Mouse (Mus musculus): ENCODE results near the gene Nrf1. TPM values are rescaled to one million over a fixed set of nuclear protein-coding genes. Genes with fewer than 3 reads are reported as not detected.

Gene Nrf1
- polyA plus RNA-seq, 1 experiment from 2014 or later = 32.9 TPM

DNA sequence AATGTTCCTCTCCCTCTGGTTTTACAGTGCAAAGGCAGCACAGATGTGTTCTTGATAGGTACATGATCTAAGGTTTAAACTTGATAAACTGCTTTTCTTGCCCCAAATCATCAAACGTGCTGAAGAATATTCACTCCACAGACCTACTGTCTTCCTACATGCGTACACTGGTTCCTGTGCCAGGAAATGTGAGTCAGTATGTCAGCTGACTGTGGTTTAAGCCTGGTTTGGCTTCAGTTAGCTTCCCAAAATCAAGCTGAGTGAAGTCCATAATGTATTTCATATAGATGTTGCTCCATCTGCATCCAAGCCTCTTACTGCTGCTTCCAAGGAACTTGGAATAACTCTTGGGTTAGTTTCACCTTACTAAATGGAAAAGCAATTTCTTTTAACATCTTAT lies 66.3 kb downstream of the Nrf1 start:
- Histone ChIP-seq H3K4me2 (no peak overlapping the region), H3K27ac (replicated peaks) (no peak overlapping the region), H3K4me1 (peaks cover under 1% of the 10 kb centered on the region; the same call in 1 of the 2 replicates), H3K9me3 (no peaks in the 10 kb centered on the region), H3K9ac (no peak overlapping the region), H3K4me3 (no peak overlapping the region), H3K36me3 (peaks cover 89% of the 10 kb centered on the region), H3K27me3 (replicated peaks) (no peaks in the 10 kb centered on the region)
- WGBS = 76% methylated on average over 2 of the region's 2 CpGs
- ATAC-seq (ENCODE audit: extremely low read depth, insufficient number of reproducible peaks, low FRiP score, low TSS enrichment) = no peak

GRCm38 (mm10) chr6:30121152-30121551 lies 73.4 kb downstream of the Nrf1 start:
- no peak for ATAC-seq (ENCODE audit: extremely low read depth, insufficient number of reproducible peaks, low FRiP score, low TSS enrichment)
- whole genome bisulfite sequencing = 82% methylated on average over 2 of the region's 2 CpGs
- peaks cover 89% of the 10 kb centered on the region for H3K36me3 ChIP-seq

DNA sequence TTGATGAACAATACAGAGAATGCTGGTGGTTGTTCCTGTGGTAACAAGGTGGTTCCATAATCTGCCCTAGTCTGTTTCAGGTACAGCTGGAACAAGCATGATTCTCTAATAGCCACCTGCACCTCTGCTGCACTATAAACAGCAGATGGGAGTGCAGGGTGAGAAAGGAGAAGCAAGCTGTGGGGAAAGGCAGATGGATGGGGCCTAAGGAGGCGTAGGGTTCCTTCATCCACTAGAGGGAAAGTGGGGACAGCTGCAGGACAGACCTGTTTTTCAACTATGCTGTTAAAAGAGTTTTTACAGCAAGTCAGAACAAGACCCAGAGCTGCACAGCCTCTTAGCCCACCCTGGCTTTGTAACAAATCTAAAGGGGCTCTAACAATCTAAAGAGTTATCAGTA lies 73.8 kb downstream of the Nrf1 start:
- peaks cover 89% of the 10 kb centered on the region for H3K36me3 ChIP-seq
- 97% methylated on average over 1 of the region's 1 CpGs for WGBS
- no peak for ATAC-seq (ENCODE audit: extremely low read depth, insufficient number of reproducible peaks, low FRiP score, low TSS enrichment)

More at GRCm38 (mm10) chr6:30121152-30121551, 73.4 kb downstream of the Nrf1 start:
- no peak overlapping the region for H3K4me2 ChIP-seq
- H3K27me3 ChIP-seq (replicated peaks) = no peaks in the 10 kb centered on the region
- peaks cover 4% of the 10 kb centered on the region; the same call in 1 of the 2 replicates for H3K4me1 ChIP-seq
- no peak overlapping the region for H3K4me3 ChIP-seq
- H3K9me3 ChIP-seq = no peaks in the 10 kb centered on the region
- no peak overlapping the region for H3K27ac ChIP-seq (replicated peaks)
- H3K9ac ChIP-seq = no peak overlapping the region

GRCm38 (mm10) chr6:30123391-30123790 lies 75.6 kb downstream of the Nrf1 start:
- Histone ChIP-seq H3K27ac (replicated peaks) (no peak overlapping the region), H3K36me3 (peaks cover 90% of the 10 kb centered on the region), H3K4me1 (peaks cover 4% of the 10 kb centered on the region; the same call in 1 of the 2 replicates), H3K27me3 (replicated peaks) (no peaks in the 10 kb centered on the region), H3K4me2 (no peak overlapping the region), H3K4me3 (no peak overlapping the region), H3K9me3 (no peaks in the 10 kb centered on the region), H3K9ac (no peak overlapping the region)
- no peak for ATAC-seq (ENCODE audit: extremely low read depth, insufficient number of reproducible peaks, low FRiP score, low TSS enrichment)
- 75% methylated on average over 1 of the region's 1 CpGs for whole genome bisulfite sequencing

More for the DNA sequence above, 73.8 kb downstream of the Nrf1 start:
- Histone ChIP-seq H3K4me2 (no peak overlapping the region), H3K4me1 (peaks cover 4% of the 10 kb centered on the region; the same call in 1 of the 2 replicates), H3K27me3 (replicated peaks) (no peaks in the 10 kb centered on the region), H3K9ac (no peak overlapping the region), H3K4me3 (no peak overlapping the region), H3K9me3 (no peaks in the 10 kb centered on the region), H3K27ac (replicated peaks) (no peak overlapping the region)

DNA sequence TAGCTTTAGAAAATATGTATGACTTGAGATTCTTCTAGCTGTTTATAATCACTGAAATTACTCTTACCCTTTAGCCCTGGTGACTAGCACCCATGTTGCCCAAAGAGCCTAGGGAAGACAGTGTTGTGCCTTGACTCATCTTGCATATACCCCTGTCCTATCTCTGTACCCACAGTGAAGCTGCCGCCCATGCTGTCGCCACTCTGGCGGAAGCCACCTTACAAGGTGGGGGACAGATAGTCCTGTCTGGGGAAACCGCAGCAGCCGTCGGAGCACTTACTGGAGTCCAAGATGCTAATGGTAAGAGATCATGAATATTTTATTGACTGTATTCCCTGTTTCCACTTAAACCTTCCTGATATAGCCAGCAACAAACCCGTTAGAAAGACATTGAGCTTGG lies 78.3 kb downstream of the Nrf1 start:
- no peak for ATAC-seq (ENCODE audit: extremely low read depth, insufficient number of reproducible peaks, low FRiP score, low TSS enrichment)
- peaks cover 82% of the 10 kb centered on the region for H3K36me3 ChIP-seq
- no peaks in the 10 kb centered on the region for H3K27me3 ChIP-seq (replicated peaks)
- no peaks in the 10 kb centered on the region for H3K4me1 ChIP-seq
- WGBS = 84% methylated on average over 7 of the region's 7 CpGs
- H3K9ac ChIP-seq = no peak overlapping the region
- no peak overlapping the region for H3K27ac ChIP-seq (replicated peaks)
- no peak overlapping the region for H3K4me2 ChIP-seq
- no peak overlapping the region for H3K4me3 ChIP-seq
- no peaks in the 10 kb centered on the region for H3K9me3 ChIP-seq

DNA sequence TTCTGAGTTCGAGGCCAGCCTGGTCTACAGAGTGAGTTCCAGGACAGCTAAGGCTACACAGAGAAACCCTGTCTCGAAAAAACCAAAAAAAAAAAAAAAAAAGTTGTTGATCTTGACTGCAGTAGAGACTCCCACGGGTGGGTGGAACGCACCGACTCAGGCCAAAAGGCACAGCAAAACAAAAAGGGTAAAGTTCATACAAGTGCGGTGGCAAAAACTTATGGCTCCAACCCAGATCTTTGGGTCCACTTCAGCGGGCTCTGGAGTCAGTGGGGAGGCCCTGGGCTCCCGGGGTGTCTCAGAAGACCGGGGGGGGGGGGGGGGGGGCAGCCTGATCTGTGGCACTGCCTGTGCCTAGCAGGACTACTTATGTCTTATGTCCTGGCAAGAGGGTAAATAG lies 79.0 kb downstream of the Nrf1 start:
- Histone ChIP-seq H3K27ac (replicated peaks) (no peak overlapping the region), H3K4me2 (no peak overlapping the region), H3K4me1 (no peaks in the 10 kb centered on the region), H3K9ac (no peak overlapping the region), H3K9me3 (no peaks in the 10 kb centered on the region), H3K4me3 (no peak overlapping the region), H3K27me3 (replicated peaks) (no peaks in the 10 kb centered on the region), H3K36me3 (peaks cover 78% of the 10 kb centered on the region)
- no peak for ATAC-seq (ENCODE audit: extremely low read depth, insufficient number of reproducible peaks, low FRiP score, low TSS enrichment)
- WGBS = 90% methylated on average over 8 of the region's 9 CpGs

- Histone ChIP-seq H3K27me3 (replicated peaks) (no peaks in the 10 kb centered on the region), H3K9ac (no peak overlapping the region), H3K36me3 (peaks cover 76% of the 10 kb centered on the region), H3K27ac (replicated peaks) (no peak overlapping the region), H3K4me2 (no peak overlapping the region), H3K9me3 (no peaks in the 10 kb centered on the region), H3K4me3 (no peak overlapping the region), H3K4me1 (peaks cover 8% of the 10 kb centered on the region)
- whole genome bisulfite sequencing = 69% methylated on average over 3 of the region's 3 CpGs
- no peak for ATAC-seq (ENCODE audit: extremely low read depth, insufficient number of reproducible peaks, low FRiP score, low TSS enrichment)
Observed at GRCm38 (mm10) chr6:30132399-30132798, 84.6 kb downstream of the Nrf1 start.

DNA sequence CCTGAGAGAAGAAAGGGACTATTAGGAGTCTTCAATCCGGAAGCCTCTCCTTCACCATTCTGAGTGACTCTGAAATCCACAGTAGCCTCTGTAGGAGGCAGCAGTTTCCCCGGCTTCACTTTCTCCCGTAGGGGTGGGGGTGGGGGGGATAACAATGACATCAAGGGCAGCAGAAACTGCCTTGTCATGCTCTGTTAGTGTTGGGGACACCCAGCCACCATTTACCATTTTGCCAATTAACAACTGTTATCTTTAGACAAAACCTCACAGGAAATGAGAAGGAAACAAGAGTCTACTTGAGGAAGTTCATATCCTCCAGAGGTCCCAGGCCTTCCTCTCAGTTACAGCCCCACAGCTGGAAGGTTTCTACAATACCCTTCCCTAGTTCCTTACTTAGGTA lies 87.8 kb downstream of the Nrf1 start:
- H3K9me3 ChIP-seq = no peaks in the 10 kb centered on the region
- H3K36me3 ChIP-seq = peaks cover 81% of the 10 kb centered on the region
- 46% methylated on average over 3 of the region's 3 CpGs for WGBS
- no peak for ATAC-seq (ENCODE audit: extremely low read depth, insufficient number of reproducible peaks, low FRiP score, low TSS enrichment)
- no peak overlapping the region for H3K9ac ChIP-seq
- H3K4me1 ChIP-seq = peaks cover 8% of the 10 kb centered on the region
- H3K4me3 ChIP-seq = no peak overlapping the region
- no peaks in the 10 kb centered on the region for H3K27me3 ChIP-seq (replicated peaks)
- no peak overlapping the region for H3K4me2 ChIP-seq
- H3K27ac ChIP-seq (replicated peaks) = no peak overlapping the region

DNA sequence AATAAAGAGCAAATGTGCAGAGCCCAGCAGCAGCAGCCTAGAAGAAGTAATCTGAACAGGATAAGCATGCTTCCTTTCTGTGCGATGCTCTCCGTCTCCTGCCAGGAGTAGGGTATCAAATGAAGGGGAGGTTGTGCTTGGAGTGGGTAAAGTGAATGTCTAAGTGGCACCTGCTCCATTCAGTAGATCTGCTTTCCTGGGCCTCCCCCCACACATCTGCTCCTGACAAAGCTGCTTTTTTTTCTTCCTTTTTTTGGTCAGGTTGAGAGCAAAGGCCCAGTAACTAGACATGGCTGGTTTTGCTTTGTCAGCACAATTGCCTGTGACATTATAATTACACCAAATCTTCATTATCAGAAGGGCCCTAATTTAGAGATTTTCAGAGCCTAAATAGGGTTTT lies 89.4 kb downstream of the Nrf1 start:
- no peaks in the 10 kb centered on the region for H3K27me3 ChIP-seq (replicated peaks)
- peaks cover 8% of the 10 kb centered on the region for H3K4me1 ChIP-seq
- no peak overlapping the region for H3K4me3 ChIP-seq
- peaks cover 86% of the 10 kb centered on the region for H3K36me3 ChIP-seq
- H3K27ac ChIP-seq (replicated peaks) = no peak overlapping the region
- H3K4me2 ChIP-seq = no peak overlapping the region
- H3K9ac ChIP-seq = no peak overlapping the region
- no peak for ATAC-seq (ENCODE audit: extremely low read depth, insufficient number of reproducible peaks, low FRiP score, low TSS enrichment)
- no peaks in the 10 kb centered on the region for H3K9me3 ChIP-seq
- WGBS = 68% methylated on average over 2 of the region's 2 CpGs

DNA sequence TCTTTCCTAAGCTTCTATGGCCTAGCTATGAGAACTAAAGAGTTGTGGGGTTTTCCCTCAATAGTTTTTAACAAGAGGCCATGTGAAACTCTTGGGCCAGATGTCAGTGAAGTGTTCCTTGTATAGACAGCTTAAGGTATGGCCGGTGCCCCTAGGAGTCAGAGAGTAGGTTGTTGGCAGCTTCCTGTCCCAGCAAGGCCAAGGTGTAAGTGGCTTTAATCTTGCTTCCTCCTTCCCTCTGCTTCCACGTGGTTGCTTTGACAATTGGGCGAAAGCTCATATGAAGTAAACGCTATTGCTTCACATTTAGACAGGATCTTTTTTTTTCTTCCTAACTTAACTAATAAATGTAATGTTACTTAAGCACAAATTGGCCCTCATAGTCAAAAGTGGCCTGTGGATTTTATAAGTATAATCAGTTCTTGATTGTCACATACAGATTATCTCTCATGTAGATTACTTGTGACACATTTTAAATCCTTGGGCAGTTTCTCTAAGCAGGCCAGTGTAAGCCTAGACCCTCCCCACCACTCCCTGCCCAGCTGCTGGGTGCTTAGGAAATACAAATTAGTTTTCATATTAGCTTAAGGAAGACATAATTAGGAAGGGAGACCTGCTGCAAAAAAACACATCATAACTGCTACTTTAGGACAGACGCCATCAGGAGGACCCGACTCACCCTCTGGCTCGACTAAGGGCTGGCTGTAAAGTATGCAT lies 91.7 kb downstream of the Nrf1 start:
- Histone ChIP-seq H3K4me2 (no peak overlapping the region), H3K27me3 (replicated peaks) (no peaks in the 10 kb centered on the region), H3K4me1 (peaks cover 8% of the 10 kb centered on the region), H3K4me3 (no peak overlapping the region), H3K36me3 (peaks cover 92% of the 10 kb centered on the region), H3K9ac (no peak overlapping the region), H3K27ac (replicated peaks) (no peak overlapping the region), H3K9me3 (no peaks in the 10 kb centered on the region)
- no peak for ATAC-seq (ENCODE audit: extremely low read depth, insufficient number of reproducible peaks, low FRiP score, low TSS enrichment)
- WGBS = 87% methylated on average over 7 of the region's 7 CpGs

- WGBS = 89% methylated on average over 4 of the region's 4 CpGs
- Histone ChIP-seq H3K4me2 (no peak overlapping the region), H3K27me3 (replicated peaks) (no peaks in the 10 kb centered on the region), H3K9me3 (no peaks in the 10 kb centered on the region), H3K4me3 (no peak overlapping the region), H3K27ac (replicated peaks) (no peak overlapping the region), H3K36me3 (peaks cover 70% of the 10 kb centered on the region), H3K9ac (no peak overlapping the region), H3K4me1 (peaks cover 14% of the 10 kb centered on the region)
- no peak for ATAC-seq (ENCODE audit: extremely low read depth, insufficient number of reproducible peaks, low FRiP score, low TSS enrichment)
Observed at GRCm38 (mm10) chr6:30143263-30143662, 95.5 kb downstream of the Nrf1 start.

DNA sequence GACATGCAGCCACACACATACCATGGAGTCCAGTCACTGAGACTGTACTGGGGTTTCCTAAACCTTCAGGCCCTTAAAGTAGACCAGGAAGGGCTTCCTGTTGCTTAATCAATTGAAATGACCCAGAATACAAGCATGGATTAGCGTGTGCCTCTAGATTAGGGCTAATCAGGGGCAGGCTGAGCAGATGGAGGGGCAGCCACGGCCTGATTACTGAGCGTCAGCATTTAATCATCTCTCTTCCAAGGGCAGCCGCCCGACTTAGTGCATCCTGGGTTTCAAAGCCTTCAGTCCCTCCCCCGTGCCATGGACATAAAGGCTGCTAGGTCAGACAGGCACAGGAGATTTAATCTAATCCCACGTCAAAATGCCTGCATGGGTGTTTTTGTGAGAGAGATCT lies 99.3 kb downstream of the Nrf1 start:
- ATAC-seq (ENCODE audit: extremely low read depth, insufficient number of reproducible peaks, low FRiP score, low TSS enrichment) = no peak
- Histone ChIP-seq H3K4me1 (peaks cover 15% of the 10 kb centered on the region), H3K4me2 (no peak overlapping the region), H3K9me3 (no peaks in the 10 kb centered on the region), H3K27ac (replicated peaks) (no peak overlapping the region), H3K27me3 (replicated peaks) (no peaks in the 10 kb centered on the region), H3K36me3 (peaks cover 52% of the 10 kb centered on the region), H3K4me3 (no peak overlapping the region), H3K9ac (no peak overlapping the region)
- WGBS = 48% methylated on average over 7 of the region's 7 CpGs
